ENCODE assay signal across 15 mouse cellular contexts in genomic region chr11:107875861-107876494, GRCm38 (mm10). TPM values are rescaled to one million over a fixed set of nuclear protein-coding genes. Genes with fewer than 3 reads are reported as not detected.
A peak's percentile ranks its signal among the peaks of the same experiment; 100 is the strongest.
DNase-seq lines count a peak whose midpoint lies in the region; ATAC-seq and TF ChIP-seq lines count a peak whose summit lies in the region.
"Had no signal": no experiment of that assay in that cellular context is flagged by ENCODE, and none has a peak within 500 bp of the region (broad histone marks: within the 10 kb centered on the region; RNA-seq: fewer than 3 reads in every experiment).

No protein-coding gene starts in this region.

- ATAC-seq in hindbrain, embryonic 14.5 days (ENCODE audit: low FRiP score), result no peak
- ATAC-seq in hindbrain, embryonic 12.5 days (ENCODE audit: low FRiP score), result no peak
- no peak for ATAC-seq in midbrain, embryonic 11.5 days (ENCODE audit: low FRiP score)
- ATAC-seq in midbrain, embryonic 15.5 days (replicated peaks), result no peak
- ATAC-seq in megakaryocyte-erythroid progenitor cell, adult 5-6 weeks (replicated peaks; ENCODE audit: low FRiP score, low TSS enrichment, poor library complexity, severe bottlenecking), result no peak
- ATAC-seq: liver, postnatal 0 days; midbrain, embryonic 16.5 days had no signal

- no peak overlapping the region for H3K4me2 ChIP-seq in hindbrain, embryonic 14.5 days (replicated peaks)
- no peak overlapping the region for H3K4me2 ChIP-seq in hindbrain, embryonic 12.5 days (replicated peaks)
- H3K4me2 ChIP-seq in midbrain, embryonic 11.5 days, result no peak overlapping the region
- no peak overlapping the region for H3K4me2 ChIP-seq in midbrain, embryonic 15.5 days
- H3K4me2 ChIP-seq: limb, embryonic 13.5 days; neural tube, embryonic 15.5 days had no signal

- TF ChIP-seq POLR2A in brain, embryonic 14.5 days (IDR thresholded peaks at IDR 0.05; ENCODE audit: borderline replicate concordance, extremely low read depth, insufficient read depth, insufficient read length, poor library complexity, severe bottlenecking), result no peak

- H3K9ac ChIP-seq in hindbrain, embryonic 14.5 days, result no peak overlapping the region
- H3K9ac ChIP-seq in hindbrain, embryonic 12.5 days, result no peak overlapping the region
- no peak overlapping the region for H3K9ac ChIP-seq in midbrain, embryonic 11.5 days (ENCODE audit: low read length)
- H3K9ac ChIP-seq in midbrain, embryonic 15.5 days, result no peak overlapping the region
- H3K9ac ChIP-seq: limb, embryonic 13.5 days; liver, postnatal 0 days; neural tube, embryonic 15.5 days had no signal

- TF ChIP-seq CTCF in brain, embryonic 14.5 days (IDR thresholded peaks at IDR 0.05; ENCODE audit: borderline replicate concordance, extremely low read depth, insufficient read depth, insufficient read length), result no peak

- no peaks in the 10 kb centered on the region for H3K27me3 ChIP-seq in hindbrain, embryonic 14.5 days (ENCODE audit: control insufficient read depth, insufficient read depth, low read length)
- H3K27me3 ChIP-seq in hindbrain, embryonic 12.5 days, result no peaks in the 10 kb centered on the region
- H3K27me3 ChIP-seq in midbrain, embryonic 11.5 days (ENCODE audit: control insufficient read depth, insufficient read depth, low read length), result no peaks in the 10 kb centered on the region
- H3K27me3 ChIP-seq in midbrain, embryonic 15.5 days (replicated peaks), result no peaks in the 10 kb centered on the region
- H3K27me3 ChIP-seq: limb, embryonic 13.5 days; neural tube, embryonic 15.5 days had no signal

- 68% methylated on average over 18 of the region's 18 CpGs for WGBS in hindbrain, embryonic 14.5 days
- WGBS in hindbrain, embryonic 12.5 days, result 80% methylated on average over 18 of the region's 18 CpGs
- WGBS in midbrain, embryonic 11.5 days, result 87% methylated on average over 18 of the region's 18 CpGs
- WGBS in midbrain, embryonic 15.5 days, result 79% methylated on average over 18 of the region's 18 CpGs

- peak; percentile 38 for DNase-seq in hindbrain, embryonic 14.5 days (ENCODE audit: low spot score)
- DNase-seq in midbrain, embryonic 11.5 days (ENCODE audit: low spot score, missing footprints), result peak; percentile 39
- peak; percentile 47 for DNase-seq in brain, embryonic 14.5 days (ENCODE audit: low read depth)
- peak; percentile 46 for DNase-seq in lung, postnatal 36 days
- no peak for DNase-seq in ovary, adult 18-20 months (ENCODE audit: low spot score)
- DNase-seq: kidney, adult 9 months; liver, postnatal 0 days had no signal

- H3K4me3 ChIP-seq in hindbrain, embryonic 14.5 days (replicated peaks; ENCODE audit: low read length), result no peak overlapping the region
- no peak overlapping the region for H3K4me3 ChIP-seq in hindbrain, embryonic 12.5 days
- H3K4me3 ChIP-seq in midbrain, embryonic 11.5 days (ENCODE audit: low read depth, low read length), result no peak overlapping the region
- H3K4me3 ChIP-seq in midbrain, embryonic 15.5 days, result no peak overlapping the region
- H3K4me3 ChIP-seq: limb, embryonic 13.5 days; neural tube, embryonic 15.5 days had no signal

- no peak overlapping the region for H3K27ac ChIP-seq in hindbrain, embryonic 14.5 days
- no peak overlapping the region for H3K27ac ChIP-seq in hindbrain, embryonic 12.5 days
- H3K27ac ChIP-seq in midbrain, embryonic 11.5 days (ENCODE audit: low read depth, low read length), result no peak overlapping the region
- no peak overlapping the region for H3K27ac ChIP-seq in midbrain, embryonic 15.5 days
- H3K27ac ChIP-seq: limb, embryonic 13.5 days; neural tube, embryonic 15.5 days; stomach, postnatal 0 days had no signal

- H3K4me1 ChIP-seq in hindbrain, embryonic 14.5 days (replicated peaks; ENCODE audit: control insufficient read depth, insufficient read depth, low read length), result no peaks in the 10 kb centered on the region
- no peaks in the 10 kb centered on the region for H3K4me1 ChIP-seq in hindbrain, embryonic 12.5 days
- H3K4me1 ChIP-seq in midbrain, embryonic 11.5 days (ENCODE audit: control insufficient read depth, insufficient read depth, low read length), result no peaks in the 10 kb centered on the region
- no peaks in the 10 kb centered on the region for H3K4me1 ChIP-seq in midbrain, embryonic 15.5 days
- H3K4me1 ChIP-seq: limb, embryonic 13.5 days; neural tube, embryonic 15.5 days had no signal

- H3K9me3 ChIP-seq in hindbrain, embryonic 14.5 days (ENCODE audit: control insufficient read depth, low read length), result no peaks in the 10 kb centered on the region
- no peaks in the 10 kb centered on the region for H3K9me3 ChIP-seq in hindbrain, embryonic 12.5 days (replicated peaks)
- H3K9me3 ChIP-seq in midbrain, embryonic 11.5 days (ENCODE audit: control insufficient read depth, low read length), result no peaks in the 10 kb centered on the region
- H3K9me3 ChIP-seq in midbrain, embryonic 15.5 days, result no peaks in the 10 kb centered on the region
- H3K9me3 ChIP-seq: limb, embryonic 13.5 days; neural tube, embryonic 15.5 days had no signal

- no peaks in the 10 kb centered on the region for H3K36me3 ChIP-seq in hindbrain, embryonic 14.5 days (replicated peaks; ENCODE audit: control insufficient read depth, insufficient read depth)
- no peaks in the 10 kb centered on the region for H3K36me3 ChIP-seq in hindbrain, embryonic 12.5 days
- H3K36me3 ChIP-seq in midbrain, embryonic 11.5 days (ENCODE audit: control insufficient read depth, insufficient read depth, low read length), result no peaks in the 10 kb centered on the region
- H3K36me3 ChIP-seq in midbrain, embryonic 15.5 days (replicated peaks), result no peaks in the 10 kb centered on the region
- H3K36me3 ChIP-seq: limb, embryonic 13.5 days; neural tube, embryonic 15.5 days had no signal

RNA-seq across cellular contexts. Expression of gene Cacng5, which starts 38.9 kb away (rescaled TPM):
- 7.1 and 8.7 TPM in 2 replicates for polyA plus RNA-seq in hindbrain, embryonic 14.5 days (2014; fragmentation: Nextera tagmentation; extraction: Ambion mirVana)
- 2.3 and 2.6 TPM in 2 replicates for polyA plus RNA-seq in hindbrain, embryonic 12.5 days (2016; fragmentation: Nextera tagmentation; extraction: Ambion mirVana)
- 1.0 and 1.3 TPM in 2 replicates for polyA plus RNA-seq in midbrain, embryonic 11.5 days (2014; fragmentation: Nextera tagmentation; extraction: Ambion mirVana)
- 9.7 and 11.1 TPM in 2 replicates for polyA plus RNA-seq in midbrain, embryonic 15.5 days (2015; fragmentation: Nextera tagmentation; extraction: Ambion mirVana)
- 3.9 and 5.4 TPM in 2 replicates for polyA plus RNA-seq in brain, embryonic 14.5 days (2012; rRNA removed)
- not detected in 2 replicates for total RNA-seq in megakaryocyte-erythroid progenitor cell, adult 5-6 weeks (2014; fragmentation: Nextera tagmentation)
- not detected in 2 replicates for total RNA-seq in megakaryocyte-erythroid progenitor cell, adult 5-6 weeks (2017)
- total RNA-seq: heart, adult 8-10 months had no signal
- polyA plus RNA-seq: liver, postnatal 0 days had no signal
